Mouse (Mus musculus): ENCODE results near the gene Gk5. TPM values are rescaled to one million over a fixed set of nuclear protein-coding genes. Genes with fewer than 3 reads are reported as not detected.
"Not testable (repeated sequence)": the region's sequence is repeated elsewhere in the genome, so short reads cannot be mapped to it uniquely, and the experiment has no call there.

Gk5 gene
- polyA plus RNA-seq, 1 experiment from 2014 or later: 1.9 TPM

DNA sequence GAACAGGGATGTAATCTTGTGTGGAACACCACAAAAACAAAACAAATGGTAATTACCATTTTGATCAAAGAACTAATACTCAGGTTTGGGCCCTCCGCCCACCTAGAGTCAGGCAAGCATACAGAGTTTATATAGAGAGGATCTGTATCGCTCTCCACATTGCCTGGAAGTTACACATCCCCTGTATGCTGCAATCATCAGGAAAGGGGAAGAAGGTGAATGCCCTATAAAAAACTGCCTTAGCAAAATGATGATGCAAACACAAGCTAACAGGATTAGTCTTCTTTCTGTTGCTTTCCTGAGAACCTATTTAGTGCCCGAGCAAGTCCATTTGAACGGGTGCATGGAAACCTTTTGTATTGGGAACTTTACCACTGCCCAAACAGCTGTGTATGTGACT is 24.5 kb downstream of the Gk5 start:
- ChIA-PET CTCF (no interaction called here), POLR2A (interaction anchor here (0.7 kb wide), 1 partner anchor 25 kb away, joined by 6 read pairs; no protein-coding TSS in a partner anchor)
- no peaks in the 10 kb centered on the region for H3K27me3 ChIP-seq
- no peak for DNase-seq (ENCODE audit: low read depth, low spot score)
- ATAC-seq: no peak
- TF ChIP-seq CTCF (IDR thresholded peaks at IDR 0.05): no peak
- in situ Hi-C loops (cut with MboI; ENCODE audit: low pct_unique_long_range_greater_than_20kb): no loop called here

DNA sequence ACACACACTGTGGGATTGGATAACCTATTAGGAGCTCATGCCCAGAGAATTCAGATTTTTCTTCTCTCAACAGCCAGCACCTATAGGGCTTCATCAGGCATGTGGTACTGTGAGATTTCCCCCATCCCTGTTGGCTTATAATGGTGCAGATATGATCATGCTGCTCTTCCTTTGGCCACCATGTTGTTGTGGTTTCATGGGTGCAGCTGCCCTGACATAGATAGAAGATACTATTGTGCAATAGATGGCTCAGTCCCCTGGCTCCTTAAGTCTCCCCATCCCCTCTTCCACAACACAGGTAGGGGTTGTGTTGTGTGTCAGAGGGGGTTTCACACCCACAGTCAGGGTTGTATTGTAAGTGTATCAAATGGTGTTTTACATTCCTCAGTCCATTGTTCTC is 25.7 kb downstream of the Gk5 start:
- CTCF ChIA-PET: interaction anchor here (0.6 kb wide), 1 partner anchor 107 kb away, joined by 3 read pairs; no protein-coding TSS in a partner anchor
- DNase-seq (ENCODE audit: low read depth, low spot score) (no peak), ATAC-seq (no peak)
- in situ Hi-C loops (cut with MboI; ENCODE audit: low pct_unique_long_range_greater_than_20kb): no loop called here
- POLR2A ChIA-PET: no interaction called here
- no peak for TF ChIP-seq CTCF (IDR thresholded peaks at IDR 0.05)
- no peaks in the 10 kb centered on the region for H3K27me3 ChIP-seq

- ATAC-seq (no peak), DNase-seq (ENCODE audit: low read depth, low spot score) (no peak)
- no peaks in the 10 kb centered on the region for H3K27me3 ChIP-seq
- TF ChIP-seq CTCF (IDR thresholded peaks at IDR 0.05): no peak
- in situ Hi-C loops (cut with MboI; ENCODE audit: low pct_unique_long_range_greater_than_20kb): no loop called here
- POLR2A ChIA-PET: interaction anchor here (0.6 kb wide), 1 partner anchor 42 kb away, joined by 3 read pairs; no protein-coding TSS in a partner anchor
- CTCF ChIA-PET: interaction anchor here (1.6 kb wide), 1 partner anchor 13 kb away, joined by 5 read pairs; no protein-coding TSS in a partner anchor
These were observed 33.6 kb downstream of the Gk5 start for GRCm38 (mm10) chr9:96152801-96153200.

- TF ChIP-seq CTCF (IDR thresholded peaks at IDR 0.05): no peak
- in situ Hi-C loops (cut with MboI; ENCODE audit: low pct_unique_long_range_greater_than_20kb): no loop called here
- DNase-seq (ENCODE audit: low read depth, low spot score) (no peak), ATAC-seq (no peak)
- CTCF ChIA-PET: interaction anchor here (1.1 kb wide), 1 partner anchor 8 kb away, joined by 3 read pairs; no protein-coding TSS in a partner anchor
- H3K27me3 ChIP-seq: no peaks in the 10 kb centered on the region
- POLR2A ChIA-PET: interaction anchor here (0.7 kb wide), 1 partner anchor 13 kb away, joined by 6 read pairs; no protein-coding TSS in a partner anchor
These were observed 39.3 kb downstream of the Gk5 start for GRCm38 (mm10) chr9:96158431-96158830.

- H3K27me3 ChIP-seq: no peaks in the 10 kb centered on the region
- POLR2A ChIA-PET: no interaction called here
- in situ Hi-C loops (cut with MboI; ENCODE audit: low pct_unique_long_range_greater_than_20kb): no loop called here
- DNase-seq (ENCODE audit: low read depth, low spot score): no peak
- ATAC-seq: no peak
- CTCF ChIA-PET: no interaction called here
- no peak for TF ChIP-seq CTCF (IDR thresholded peaks at IDR 0.05)
These were observed 39.9 kb downstream of the Gk5 start for GRCm38 (mm10) chr9:96159047-96159446.

DNA sequence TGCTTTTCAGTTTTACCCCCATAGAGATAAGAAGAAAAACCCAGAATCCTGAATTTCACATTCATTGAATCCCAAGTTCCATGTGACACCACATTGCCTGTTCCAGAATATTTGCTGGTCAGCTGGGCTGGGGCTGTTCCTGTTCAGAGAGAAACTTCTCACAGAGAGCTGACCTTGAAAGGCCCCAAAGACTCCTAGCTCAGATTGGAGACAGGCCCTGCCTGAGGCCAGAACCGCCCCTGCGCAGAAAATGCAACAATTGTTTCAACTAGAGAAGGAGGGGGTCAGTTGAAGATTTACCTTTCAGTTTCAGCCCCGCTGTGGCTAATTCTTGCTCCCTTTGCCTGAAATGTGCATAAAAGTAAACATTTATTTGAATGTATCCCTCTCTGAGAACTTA is 41.6 kb downstream of the Gk5 start:
- ChIA-PET CTCF (no interaction called here), POLR2A (no interaction called here)
- no peaks in the 10 kb centered on the region for H3K27me3 ChIP-seq
- TF ChIP-seq CTCF (IDR thresholded peaks at IDR 0.05): no peak
- ATAC-seq: no peak
- in situ Hi-C loops (cut with MboI; ENCODE audit: low pct_unique_long_range_greater_than_20kb): no loop called here
- DNase-seq (ENCODE audit: low read depth, low spot score): no peak

GRCm38 (mm10) chr9:96162421-96162820 is 43.3 kb downstream of the Gk5 start:
- ChIA-PET POLR2A (no interaction called here), CTCF (no interaction called here)
- TF ChIP-seq CTCF (IDR thresholded peaks at IDR 0.05): no peak
- DNase-seq (ENCODE audit: low read depth, low spot score) (no peak), ATAC-seq (no peak)
- no peaks in the 10 kb centered on the region for H3K27me3 ChIP-seq
- in situ Hi-C loops (cut with MboI; ENCODE audit: low pct_unique_long_range_greater_than_20kb): no loop called here

- TF ChIP-seq CTCF (IDR thresholded peaks at IDR 0.05): no peak
- DNase-seq (ENCODE audit: low read depth, low spot score) (no peak), ATAC-seq (no peak)
- POLR2A ChIA-PET: no interaction called here
- in situ Hi-C loops (cut with MboI; ENCODE audit: low pct_unique_long_range_greater_than_20kb): no loop called here
- CTCF ChIA-PET: no interaction called here
- H3K27me3 ChIP-seq: no peaks in the 10 kb centered on the region
These were observed 44.3 kb downstream of the Gk5 start for GRCm38 (mm10) chr9:96163443-96163842.

- ATAC-seq: not testable (repeated sequence)
These were observed 44.8 kb downstream of the Gk5 start for GRCm38 (mm10) chr9:96163983-96164382.

GRCm38 (mm10) chr9:96167168-96167585 is 48.0 kb downstream of the Gk5 start:
- peak; percentile 88 for TF ChIP-seq CTCF (IDR thresholded peaks at IDR 0.05)
- in situ Hi-C loops (cut with MboI; ENCODE audit: low pct_unique_long_range_greater_than_20kb): no loop called here
- no peaks in the 10 kb centered on the region for H3K27me3 ChIP-seq
- POLR2A ChIA-PET: no interaction called here
- CTCF ChIA-PET: interaction anchor here (0.7 to 1.0 kb wide), 4 partner anchors 9 to 24 kb away, joined by 3 read pairs; no protein-coding TSS in a partner anchor
- ATAC-seq: no peak
- no peak for DNase-seq (ENCODE audit: low read depth, low spot score)

More at GRCm38 (mm10) chr9:96163983-96164382, 44.8 kb downstream of the Gk5 start:
- in situ Hi-C loops (cut with MboI; ENCODE audit: low pct_unique_long_range_greater_than_20kb); CTCF ChIA-PET; DNase-seq (ENCODE audit: low read depth, low spot score); POLR2A ChIA-PET; H3K27me3 ChIP-seq: not testable (repeated sequence)

- DNase-seq (ENCODE audit: low read depth, low spot score): no peak
- TF ChIP-seq CTCF (IDR thresholded peaks at IDR 0.05): no peak
These were observed 51.4 kb downstream of the Gk5 start for GRCm38 (mm10) chr9:96170600-96170999.

GRCm38 (mm10) chr9:96184909-96185308 is 65.7 kb downstream of the Gk5 start:
- TF ChIP-seq CTCF (IDR thresholded peaks at IDR 0.05): no peak
- H3K27me3 ChIP-seq: no peaks in the 10 kb centered on the region
- ChIA-PET POLR2A (no interaction called here), CTCF (no interaction called here)
- ATAC-seq (no peak), DNase-seq (ENCODE audit: low read depth, low spot score) (no peak)
- in situ Hi-C loops (cut with MboI; ENCODE audit: low pct_unique_long_range_greater_than_20kb): no loop called here

More at GRCm38 (mm10) chr9:96170600-96170999, 51.4 kb downstream of the Gk5 start:
- ChIA-PET CTCF (interaction anchor here (1.4 kb wide), 1 partner anchor 13 kb away, joined by 5 read pairs; no protein-coding TSS in a partner anchor), POLR2A (no interaction called here)
- no peak for ATAC-seq
- in situ Hi-C loops (cut with MboI; ENCODE audit: low pct_unique_long_range_greater_than_20kb): no loop called here
- H3K27me3 ChIP-seq: no peaks in the 10 kb centered on the region

Measured in Patski (cell line).